Mouse (Mus musculus) heart, embryonic 14.5 days (tissue): ENCODE results near the gene Lamtor3. TPM values are rescaled to one million over a fixed set of nuclear protein-coding genes. Genes with fewer than 3 reads are reported as not detected.
"Not testable (repeated sequence)": the region's sequence is repeated elsewhere in the genome, so short reads cannot be mapped to it uniquely, and the experiment has no call there.

Experiments
- ATAC-seq: fragments of 200-750 bp; cut with Nextera tagmentation; 2 replicates; pipeline ENCODE4 v1.8.0; 2017; ENCODE audit warnings: low read depth, moderate TSS enrichment; ENCODE audit not compliant: insufficient number of reproducible peaks, insufficient read depth, low FRiP score
- H3K27ac ChIP-seq, 2 experiments: fragments of 200-500 bp in 1 of 2; fragments of 300-500 bp in 1 of 2; sonication (generic) in 1 of 2; replicated peaks in 1 of 2; 2 replicates each; pipeline ENCODE4 v1.5.1; 2012 to 2014; ENCODE audit warnings: low read depth in 2 of 2, low read length in 2 of 2, control low read depth in 1 of 2, mild to moderate bottlenecking in 1 of 2, mixed read lengths in 1 of 2; ENCODE audit not compliant: control insufficient read depth in 1 of 2, insufficient read depth in 1 of 2
- H3K27me3 ChIP-seq: fragments of 300-500 bp; sonication (generic); 2 replicates; pipeline ENCODE4 v1.6.1; 2014; ENCODE audit warnings: mild to moderate bottlenecking, low read length, control low read depth; ENCODE audit not compliant: control insufficient read depth, insufficient read depth
- H3K36me3 ChIP-seq: fragments of 300-500 bp; sonication (generic); 2 replicates; pipeline ENCODE4 v1.6.1; 2014; ENCODE audit warnings: mild to moderate bottlenecking, control low read depth, low read length, mixed read lengths; ENCODE audit not compliant: control insufficient read depth, insufficient read depth
- H3K4me1 ChIP-seq, 2 experiments: fragments of 200-500 bp in 1 of 2; fragments of 300-500 bp in 1 of 2; sonication (generic) in 1 of 2; 2 replicates each; pipeline ENCODE4 v1.6.1; 2012 to 2014; ENCODE audit warnings: low read length in 2 of 2, control low read depth in 1 of 2, mixed read lengths in 1 of 2; ENCODE audit not compliant: control insufficient read depth in 2 of 2, insufficient read depth in 2 of 2
- H3K4me2 ChIP-seq: fragments of 300-500 bp; sonication (generic); 2 replicates; pipeline ENCODE4 v1.6.1; 2014; ENCODE audit warnings: mild to moderate bottlenecking, low read length
- H3K4me3 ChIP-seq, 2 experiments: fragments of 200-500 bp in 1 of 2; fragments of 300-500 bp in 1 of 2; sonication (generic) in 1 of 2; 2 replicates each; pipeline ENCODE4 v1.5.1; 2012 to 2014; ENCODE audit warnings: low read length in 2 of 2, mild to moderate bottlenecking in 2 of 2, control low read depth in 1 of 2, low read depth in 1 of 2, moderate library complexity in 1 of 2; ENCODE audit not compliant: control insufficient read depth in 1 of 2, insufficient read depth in 1 of 2
- H3K9ac ChIP-seq: fragments of 300-500 bp; sonication (generic); 2 replicates; pipeline ENCODE4 v1.6.1; 2014; ENCODE audit warnings: mild to moderate bottlenecking, low read length
- H3K9me3 ChIP-seq: fragments of 300-500 bp; sonication (generic); 2 replicates; pipeline ENCODE4 v1.6.1; 2016; ENCODE audit warnings: low read length, control low read depth; ENCODE audit not compliant: control insufficient read depth
- WGBS: fragments of 180-500 bp; shearing (Covaris S2); extraction: QIAGEN DNeasy Blood & Tissue Kit; methylation state at CpG from one replicate; pipeline ENCODE4 v1.1.7; 2014; 5-methylcytosine and 5-hydroxymethylcytosine counted together
- polyA plus RNA-seq: library from polyadenylated mRNA; unstranded; fragments of >200 nt; fragmentation: Nextera tagmentation; extraction: Ambion mirVana; gene quantifications from 2 replicates; pipeline ENCODE4 v1.2.1, GENCODE M21; 2014

The Lamtor3 gene
- polyA plus RNA-seq, 1 experiment from 2014 or later = 116 TPM

GRCm38 (mm10) chr3:137963508-137963907 is 45.2 kb downstream of the Lamtor3 start:
- H3K9me3 ChIP-seq = no peaks in the 10 kb centered on the region
- no peak for ATAC-seq
- WGBS = 67% methylated on average over 8 of the region's 8 CpGs
- H3K4me3 ChIP-seq = no peak overlapping the region
- H3K9ac ChIP-seq = peak overlapping the region; percentile 38; the same call in 1 of the 2 replicates
- H3K27ac ChIP-seq = peak overlapping the region; percentile 25 to 67; a peak in 2 of 4 replicates
- H3K36me3 ChIP-seq = peaks cover 7% of the 10 kb centered on the region
- no peak overlapping the region for H3K4me2 ChIP-seq
- H3K27me3 ChIP-seq = no peaks in the 10 kb centered on the region
- H3K4me1 ChIP-seq = peaks cover 19 to 32% of the 10 kb centered on the region in 2 experiments

- H3K4me1 ChIP-seq = peaks cover 21 to 37% of the 10 kb centered on the region in 2 experiments
- H3K36me3 ChIP-seq, H3K4me3 ChIP-seq, H3K9ac ChIP-seq, H3K4me2 ChIP-seq, H3K9me3 ChIP-seq, H3K27ac ChIP-seq, ATAC-seq, H3K27me3 ChIP-seq: not testable (repeated sequence)
- whole genome bisulfite sequencing = 56% methylated on average over 1 of the region's 1 CpGs
Observed at GRCm38 (mm10) chr3:137964014-137964413, 45.7 kb downstream of the Lamtor3 start.

- Histone ChIP-seq H3K27ac (peak overlapping the region; percentile 84 to 87), H3K9me3 (no peaks in the 10 kb centered on the region), H3K4me2 (peak overlapping the region; percentile 51), H3K36me3 (no peaks in the 10 kb centered on the region; the same call in 1 of the 2 replicates), H3K27me3 (no peaks in the 10 kb centered on the region), H3K9ac (no peak overlapping the region; the same call in 1 of the 2 replicates), H3K4me3 (no peak overlapping the region), H3K4me1 (peaks cover 27 to 46% of the 10 kb centered on the region in 2 experiments)
- ATAC-seq = no peak
- WGBS = 39% methylated on average over 14 of the region's 14 CpGs
Observed at GRCm38 (mm10) chr3:137968105-137968819, 50.0 kb downstream of the Lamtor3 start.

GRCm38 (mm10) chr3:137968820-137969486 is 50.6 kb downstream of the Lamtor3 start:
- no peaks in the 10 kb centered on the region for H3K9me3 ChIP-seq
- peak overlapping the region; percentile 84 to 87 for H3K27ac ChIP-seq
- H3K4me3 ChIP-seq = no peak overlapping the region
- no peak overlapping the region; the same call in 1 of the 2 replicates for H3K9ac ChIP-seq
- H3K4me1 ChIP-seq = peaks cover 24 to 43% of the 10 kb centered on the region in 2 experiments
- no peaks in the 10 kb centered on the region; the same call in 1 of the 2 replicates for H3K36me3 ChIP-seq
- ATAC-seq = no peak
- 15% methylated on average over 9 of the region's 9 CpGs for WGBS
- peak overlapping the region; percentile 51 for H3K4me2 ChIP-seq
- H3K27me3 ChIP-seq = no peaks in the 10 kb centered on the region

- WGBS = 47% methylated on average over 12 of the region's 12 CpGs
- Histone ChIP-seq H3K4me2 (peak overlapping the region; percentile 37), H3K4me1 (peaks cover 24 to 43% of the 10 kb centered on the region in 2 experiments), H3K36me3 (no peaks in the 10 kb centered on the region; the same call in 1 of the 2 replicates), H3K9ac (no peak overlapping the region), H3K27me3 (no peaks in the 10 kb centered on the region), H3K4me3 (no peak overlapping the region), H3K9me3 (no peaks in the 10 kb centered on the region), H3K27ac (peak overlapping the region; percentile 45 to 87; a peak in 3 of 4 replicates)
- ATAC-seq = no peak
Observed at GRCm38 (mm10) chr3:137969951-137970350, 51.6 kb downstream of the Lamtor3 start.

GRCm38 (mm10) chr3:137972224-137972623 is 53.9 kb downstream of the Lamtor3 start:
- 0 out of 2 replicates have a peak, but pooled peaks have one; percentile 19 for ATAC-seq
- H3K9me3 ChIP-seq = no peaks in the 10 kb centered on the region
- peak overlapping the region; percentile 14 to 43; a peak in 1 of 4 replicates for H3K27ac ChIP-seq
- no peaks in the 10 kb centered on the region for H3K27me3 ChIP-seq
- H3K36me3 ChIP-seq = no peaks in the 10 kb centered on the region
- WGBS = 45% methylated on average over 5 of the region's 5 CpGs
- H3K4me1 ChIP-seq = peaks cover 24 to 43% of the 10 kb centered on the region in 2 experiments
- H3K4me2 ChIP-seq = no peak overlapping the region
- H3K4me3 ChIP-seq = no peak overlapping the region
- peak overlapping the region; percentile 30; the same call in 1 of the 2 replicates for H3K9ac ChIP-seq

- no peaks in the 10 kb centered on the region for H3K27me3 ChIP-seq
- no peaks in the 10 kb centered on the region for H3K9me3 ChIP-seq
- no peak overlapping the region; the same call in 1 of the 2 replicates for H3K9ac ChIP-seq
- H3K4me3 ChIP-seq = no peak overlapping the region
- no peak overlapping the region for H3K4me2 ChIP-seq
- no peak overlapping the region for H3K27ac ChIP-seq
- 95% methylated on average over 7 of the region's 7 CpGs for WGBS
- no peaks in the 10 kb centered on the region for H3K36me3 ChIP-seq
- ATAC-seq = no peak
- H3K4me1 ChIP-seq = peaks cover 24 to 35% of the 10 kb centered on the region in 2 experiments
Observed at GRCm38 (mm10) chr3:137972989-137973388, 54.7 kb downstream of the Lamtor3 start.
